Mouse (Mus musculus) right cerebral cortex, postnatal 25 days (tissue): ENCODE data around the gene Colq.

Source experiments
- DNase-seq: peaks from one replicate; pipeline ENCODE4 v3.0.0; 2022

Colq gene

DNA sequence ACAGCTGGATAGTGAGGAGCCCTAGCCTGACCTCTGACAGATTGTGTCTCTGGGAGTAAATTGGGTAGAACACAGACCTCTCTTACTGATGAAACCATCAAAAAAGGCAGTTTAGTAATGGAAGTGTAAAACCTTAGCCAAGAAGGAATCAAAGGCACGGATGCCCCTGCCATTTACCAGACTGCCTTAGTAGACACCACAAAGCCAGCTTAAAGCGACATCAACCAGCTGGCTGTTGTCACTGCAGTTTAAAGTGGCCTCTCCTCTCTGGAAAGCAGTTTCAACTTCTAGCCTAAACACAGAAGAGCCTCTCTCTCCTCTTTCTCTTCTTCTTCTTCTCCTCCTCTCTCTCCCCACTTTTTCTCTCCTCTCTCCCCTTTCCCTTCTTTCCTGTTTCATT, 69.8 kb downstream of the Colq start:
- no peak for DNase-seq

DNA sequence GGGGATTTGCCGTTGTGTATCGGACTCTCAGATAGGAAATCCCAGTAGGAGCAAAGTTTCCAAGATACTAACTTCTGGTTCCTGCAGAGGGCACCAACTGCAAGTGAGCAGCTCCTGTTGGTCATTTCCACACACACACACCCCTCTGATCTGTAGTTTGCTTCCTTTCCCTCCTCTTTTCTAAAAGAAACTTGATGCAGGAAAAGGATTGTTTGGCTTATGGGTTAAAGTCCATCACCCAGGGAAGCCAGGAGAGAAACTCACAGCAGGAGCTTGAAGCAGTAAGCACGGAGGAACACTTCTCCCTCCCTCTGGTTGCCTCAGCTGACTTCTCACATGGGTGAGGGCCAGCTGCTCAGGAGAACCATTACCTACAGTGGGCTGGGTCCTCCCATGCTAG, 72.0 kb downstream of the Colq start:
- DNase-seq, result no peak

DNA sequence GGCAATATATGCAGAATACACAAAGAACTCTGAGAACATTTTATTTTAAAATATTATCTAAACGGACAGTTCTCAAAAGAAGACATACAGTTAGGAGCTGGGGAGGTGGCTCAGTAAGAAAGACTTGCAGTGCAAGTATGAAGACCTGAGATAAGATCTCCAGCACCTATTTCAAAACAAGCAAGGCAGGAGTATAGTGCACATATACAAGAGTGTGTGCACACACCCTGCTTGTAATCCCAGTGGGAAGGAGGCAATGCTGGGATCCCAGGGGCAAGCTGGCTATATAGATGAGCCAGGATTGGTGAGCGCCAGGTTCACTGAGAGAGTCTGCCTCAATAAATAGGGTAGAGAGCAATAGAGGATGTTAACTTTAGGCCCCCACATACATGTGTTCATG, 75.2 kb downstream of the Colq start:
- DNase-seq, result no peak

DNA sequence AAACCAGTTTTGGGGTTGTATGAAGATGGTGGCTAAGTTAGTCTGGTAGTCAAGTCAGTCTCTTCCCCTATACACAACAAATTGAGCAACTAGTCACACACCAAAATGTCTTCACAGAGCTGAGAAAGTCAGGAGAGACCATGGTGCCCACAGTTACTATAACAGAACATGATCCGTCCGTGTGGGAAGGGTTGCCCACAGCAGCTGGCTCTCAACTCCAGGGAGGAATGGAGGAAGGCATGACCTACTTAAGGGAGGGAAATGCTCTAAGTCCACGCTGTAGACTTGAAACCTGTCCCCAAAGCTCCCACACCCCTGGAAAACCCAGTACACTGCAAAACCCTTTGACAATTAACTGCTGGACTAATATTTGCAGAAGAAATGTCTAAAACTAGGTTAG, 80.8 kb downstream of the Colq start:
- no peak for DNase-seq

DNA sequence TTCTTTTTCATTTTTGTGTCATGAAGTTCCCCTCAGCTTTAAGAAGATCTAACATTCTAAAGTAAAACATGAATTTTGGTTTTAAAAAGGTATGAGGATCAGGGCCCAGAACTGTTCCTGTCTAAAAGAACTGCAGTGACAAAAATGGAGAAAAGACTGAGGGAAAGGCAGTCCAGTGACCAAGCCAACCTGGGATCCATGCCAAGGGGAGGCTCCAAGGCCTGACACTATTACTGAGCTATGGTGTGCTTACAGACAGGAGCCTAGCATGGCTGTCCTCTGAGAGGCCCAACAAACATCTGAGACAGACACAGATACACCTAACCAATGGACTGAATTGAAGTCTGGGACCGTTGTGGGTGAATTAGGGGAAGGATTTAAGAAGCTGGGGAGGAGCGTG, 81.2 kb downstream of the Colq start:
- DNase-seq, result no peak

DNA sequence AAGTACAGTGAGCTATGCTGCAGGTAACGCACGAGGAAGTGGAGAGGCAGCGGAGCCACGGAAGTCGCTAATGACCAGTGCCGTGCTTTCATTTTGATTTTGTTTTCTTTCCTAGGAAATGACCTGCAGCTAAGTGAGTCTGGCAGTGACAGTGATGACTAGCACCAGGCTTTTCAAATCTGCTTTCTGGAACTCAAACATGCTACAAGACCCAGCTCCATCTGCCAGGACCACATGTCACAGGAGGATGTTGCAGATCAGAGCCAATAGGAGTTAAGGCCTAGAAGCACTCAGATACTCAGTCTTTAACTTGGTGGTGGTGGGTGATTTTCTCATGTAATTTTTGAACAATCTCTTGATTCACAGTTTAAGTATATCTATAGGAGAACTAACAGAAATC, 84.7 kb downstream of the Colq start:
- no peak for DNase-seq

DNA sequence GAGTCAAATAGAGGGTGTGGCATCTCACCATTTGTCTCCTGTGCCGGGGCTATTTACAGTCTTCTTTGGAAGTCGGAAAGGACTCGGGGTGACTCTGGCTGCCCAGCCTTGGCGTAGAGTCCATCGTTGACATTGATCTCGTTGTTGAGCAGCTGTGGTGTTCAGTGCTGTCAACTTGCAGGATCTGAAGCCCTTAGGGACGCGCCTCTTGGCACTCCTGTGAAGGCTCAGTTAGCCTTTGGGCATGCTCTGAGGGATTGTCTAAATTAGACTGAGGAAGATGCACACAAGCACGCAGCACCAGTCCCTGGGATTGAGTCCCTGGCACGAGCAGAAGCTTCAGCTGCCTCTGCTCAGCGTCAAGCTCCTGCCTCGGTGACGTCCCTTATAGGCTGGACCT, 87.7 kb downstream of the Colq start:
- DNase-seq, result no peak

DNA sequence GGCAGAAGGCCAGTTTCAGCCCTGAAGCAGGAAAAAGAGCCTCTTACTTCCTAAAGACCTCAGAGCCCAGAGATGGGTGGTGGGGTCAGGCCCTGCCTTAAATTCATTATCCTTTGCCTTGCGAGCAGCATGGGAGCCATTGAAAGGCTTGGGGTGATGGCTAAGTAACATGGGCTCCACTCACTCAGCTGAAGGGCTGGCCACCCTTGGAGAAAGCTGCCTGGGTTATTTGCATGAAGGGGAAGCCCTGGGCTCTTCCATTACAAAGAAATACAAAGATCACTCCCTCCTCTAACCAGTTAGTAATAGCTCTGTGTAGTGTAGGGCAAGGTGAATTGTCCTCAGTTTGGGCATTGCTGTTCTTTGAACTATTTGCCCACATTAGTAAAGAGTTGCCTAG, 91.6 kb downstream of the Colq start:
- DNase-seq, result no peak

DNA sequence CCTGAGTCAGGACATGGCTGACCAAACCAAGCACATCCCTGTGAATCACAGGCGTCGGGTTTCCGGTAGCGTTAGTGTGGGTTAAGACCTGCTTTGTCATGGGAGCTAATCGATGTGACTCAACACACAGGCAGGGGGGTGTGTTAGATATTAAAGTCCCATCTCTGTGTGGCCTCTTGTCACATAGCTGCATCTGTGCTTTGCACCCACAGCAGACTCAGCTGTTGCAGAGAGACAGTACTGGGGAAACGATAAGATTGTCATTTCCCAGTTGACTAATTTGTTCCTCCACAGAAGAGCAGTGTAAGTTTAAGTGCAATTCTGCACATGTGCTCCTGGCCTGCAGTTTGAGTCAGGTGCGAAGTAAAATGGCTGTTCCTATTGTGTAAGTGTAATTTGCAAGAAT, 94.9 kb downstream of the Colq start:
- DNase-seq, result no peak

DNA sequence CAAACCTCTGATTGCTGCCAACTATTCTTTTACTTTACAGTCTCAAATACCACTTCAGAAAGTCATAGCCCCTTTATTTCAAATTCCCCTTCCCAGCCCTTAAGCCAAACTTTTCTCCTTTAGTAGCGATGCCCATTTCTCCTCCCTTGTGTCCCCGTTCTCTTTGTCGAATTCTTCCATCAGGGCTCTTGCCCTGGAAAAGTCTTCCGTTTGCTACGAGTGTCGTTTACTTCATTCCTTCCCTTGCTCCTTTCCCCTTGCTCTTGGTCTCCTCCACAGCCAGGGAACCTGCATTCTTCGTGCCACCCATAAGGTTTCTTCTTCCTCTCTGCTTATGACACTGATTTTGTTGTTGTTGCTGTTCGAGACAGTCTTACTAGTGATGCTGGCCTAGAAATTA, 95.6 kb downstream of the Colq start:
- DNase-seq, result no peak

DNA sequence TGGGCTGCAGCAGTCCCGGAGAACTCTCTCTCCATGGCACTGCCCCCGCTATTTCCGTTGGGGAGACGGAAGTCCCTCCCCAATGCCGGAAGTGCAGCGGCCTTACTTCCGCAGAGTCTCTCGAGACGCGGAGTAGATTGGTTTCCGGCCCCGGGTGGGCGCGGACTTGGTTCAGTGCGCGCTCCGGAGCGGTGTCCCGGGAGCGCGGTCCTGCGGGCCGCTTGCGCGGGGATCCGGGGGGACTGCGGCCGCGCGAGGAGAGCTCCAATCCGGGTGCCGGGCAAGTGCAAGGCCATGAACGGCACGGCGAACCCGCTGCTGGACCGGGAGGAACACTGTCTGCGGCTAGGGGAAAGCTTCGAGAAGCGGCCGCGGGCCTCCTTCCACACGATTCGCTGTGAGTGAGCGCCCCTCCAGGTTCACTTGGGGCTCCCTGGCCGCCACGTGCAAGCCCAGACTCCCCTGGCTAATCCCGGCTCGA, 96.1 kb downstream of the Colq start, which contains the start of gene Mettl6:
Gene Mettl6 (minus strand): TSS at position 66 of the 481 bp plus-strand sequence.
- peak; percentile 91 for DNase-seq

DNA sequence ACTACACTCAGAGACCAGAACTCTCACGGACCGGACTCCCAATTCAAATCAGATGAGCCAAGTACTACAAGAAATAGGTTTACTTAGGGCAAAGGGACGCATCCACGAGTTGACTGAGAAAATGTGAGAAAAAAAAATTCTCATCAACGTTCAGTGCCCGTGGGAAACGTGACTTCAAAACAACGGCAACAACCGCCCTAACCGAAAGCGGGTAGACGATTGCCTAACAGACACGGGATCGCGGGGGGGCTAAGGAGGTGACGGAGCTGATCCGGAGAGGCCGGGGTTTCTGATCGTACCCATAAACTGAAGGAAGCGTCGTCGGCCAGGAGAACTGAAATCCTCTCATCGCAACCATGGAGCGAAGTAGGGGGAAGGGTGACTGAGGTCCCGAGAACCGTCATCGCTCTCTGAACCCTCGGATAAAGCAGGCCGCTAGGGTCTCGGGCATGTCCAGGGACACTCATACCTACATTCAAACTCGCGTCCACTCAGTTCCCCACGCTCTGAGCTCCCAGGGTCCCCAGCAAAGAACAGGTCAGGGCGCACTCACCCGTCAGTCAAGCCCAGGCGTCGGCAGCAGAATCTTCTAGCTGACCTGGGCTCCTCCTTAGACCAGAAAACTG, 96.7 kb downstream of the Colq start, which contains the start of gene Eaf1:
Gene Eaf1 (plus strand): TSS at position 51 of the 626 bp plus-strand sequence.
- no peak for DNase-seq

DNA sequence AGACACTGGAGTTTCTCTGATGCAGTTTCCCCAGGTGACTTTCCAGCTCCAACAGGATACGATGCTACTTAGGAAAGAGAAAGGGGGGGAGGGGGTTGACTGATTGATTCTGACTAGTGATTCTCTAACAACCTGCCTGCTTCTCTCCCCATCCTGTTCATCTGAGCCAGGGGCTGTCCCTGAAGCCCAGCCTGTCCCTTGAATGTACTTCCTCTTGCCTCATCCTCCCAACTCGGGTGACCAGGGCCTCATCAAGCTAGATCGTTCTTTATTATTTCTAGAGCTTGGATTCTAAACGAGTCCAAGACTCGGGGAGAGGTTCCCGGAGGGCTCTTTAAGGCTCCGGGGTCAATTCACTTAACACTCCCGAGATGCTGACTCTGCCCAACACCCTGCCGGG, 97.2 kb downstream of the Colq start:
- no peak for DNase-seq

DNA sequence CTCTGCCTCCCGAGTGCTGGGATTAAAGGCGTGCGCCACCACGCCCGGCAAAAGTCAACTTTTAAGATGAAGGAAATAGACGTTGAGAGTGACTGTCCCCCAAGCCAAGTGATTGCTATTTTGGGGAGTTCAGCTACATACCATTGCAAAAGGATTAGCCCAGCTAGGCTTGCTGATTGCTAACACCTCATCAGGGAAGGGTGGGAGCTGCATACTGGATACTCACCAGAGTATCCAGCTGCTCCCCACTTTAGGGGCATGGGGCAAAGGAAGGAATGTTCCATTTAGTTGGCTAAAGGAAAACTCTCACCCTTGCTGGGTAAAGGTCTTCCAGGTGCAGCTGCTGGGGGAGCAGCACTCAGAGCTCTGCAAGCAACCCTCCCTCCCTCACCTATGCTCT, 103.1 kb downstream of the Colq start:
- DNase-seq, result no peak

DNA sequence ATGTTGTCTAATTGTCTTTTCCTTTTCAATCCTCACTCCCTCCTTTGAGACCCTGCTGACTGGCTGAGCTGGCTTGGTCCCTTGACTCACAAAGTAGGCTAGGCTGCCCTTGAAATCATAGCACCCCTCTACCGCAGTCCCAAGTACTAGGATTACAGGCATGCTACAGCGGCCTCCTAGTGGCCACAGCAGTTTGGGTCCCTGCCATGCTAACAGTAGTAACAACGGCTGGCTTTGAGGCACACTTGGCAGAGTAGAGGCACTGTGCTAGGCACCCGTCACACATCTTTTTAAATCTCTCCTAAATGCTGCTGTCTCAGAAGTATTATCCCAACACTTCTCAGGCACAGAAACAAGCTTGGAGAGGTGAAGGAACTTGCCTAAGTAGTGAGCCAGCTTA, 104.7 kb downstream of the Colq start:
- DNase-seq, result no peak

DNA sequence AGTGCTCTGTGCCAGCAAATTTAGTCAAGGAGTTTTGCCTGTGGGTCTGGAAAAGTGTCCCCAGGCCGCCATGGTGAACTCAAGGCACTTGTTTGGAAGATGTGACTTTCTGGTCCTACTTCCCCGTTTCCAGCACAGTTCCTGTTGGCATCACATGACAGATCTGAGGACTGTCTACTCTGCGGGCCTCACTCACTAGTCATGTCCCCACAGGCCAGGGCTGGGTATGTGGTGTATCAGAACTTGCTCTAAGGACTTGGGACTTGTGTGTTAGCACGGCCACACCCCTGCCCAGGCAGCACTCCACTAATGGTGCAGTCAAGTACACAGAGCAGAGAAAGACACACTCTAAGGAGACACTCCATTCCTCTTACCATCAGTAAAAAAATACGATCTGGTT, 108.7 kb downstream of the Colq start:
- DNase-seq, result no peak

DNA sequence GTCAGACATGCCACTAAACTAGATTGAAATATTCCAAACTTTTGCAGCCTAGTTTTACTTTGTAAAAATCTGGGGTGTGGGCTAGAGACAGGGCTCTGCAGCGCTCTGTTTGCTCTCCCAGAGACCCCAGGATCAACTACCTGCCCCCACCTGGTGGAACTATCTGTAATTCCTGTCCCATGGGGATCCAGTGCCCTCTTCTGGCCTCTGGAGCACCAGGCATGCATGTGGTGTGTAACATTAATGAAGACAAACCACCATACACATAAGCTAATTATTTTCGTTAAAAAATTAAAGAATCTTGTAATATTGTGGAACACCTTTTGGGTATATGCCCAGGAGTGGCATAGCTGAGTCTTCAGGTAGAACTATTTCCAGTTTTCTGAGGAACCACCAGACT, 117.8 kb downstream of the Colq start:
- DNase-seq, result no peak
